Mouse (Mus musculus) forebrain, embryonic 15.5 days (tissue): ENCODE results near the gene Dbil5. TPM values are rescaled to one million over a fixed set of nuclear protein-coding genes. Genes with fewer than 3 reads are reported as not detected.

Experiments
- ATAC-seq: fragments of 200-750 bp; cut with Nextera tagmentation; replicated peaks from 2 replicates; pipeline ENCODE4 v1.8.0; 2017; ENCODE audit warnings: mild to moderate bottlenecking, moderate TSS enrichment, moderate library complexity
- H3K27ac ChIP-seq: fragments of 300-500 bp; sonication (generic); replicated peaks from 2 replicates; pipeline ENCODE4 v1.5.1; 2015; ENCODE audit warnings: mild to moderate bottlenecking, inconsistent platforms
- H3K27me3 ChIP-seq: fragments of 300-500 bp; sonication (generic); 2 replicates; pipeline ENCODE4 v1.6.1; 2015; ENCODE audit warnings: inconsistent platforms
- H3K36me3 ChIP-seq: fragments of 300-500 bp; sonication (generic); 2 replicates; pipeline ENCODE4 v1.6.1; 2015; ENCODE audit warnings: mild to moderate bottlenecking, inconsistent platforms
- H3K4me1 ChIP-seq: fragments of 300-500 bp; sonication (generic); 2 replicates; pipeline ENCODE4 v1.6.1; 2015; ENCODE audit warnings: inconsistent platforms
- H3K4me2 ChIP-seq: fragments of 300-500 bp; sonication (generic); replicated peaks from 2 replicates; pipeline ENCODE4 v1.6.1; 2015; ENCODE audit warnings: mild to moderate bottlenecking, inconsistent platforms
- H3K4me3 ChIP-seq: fragments of 300-500 bp; sonication (generic); 2 replicates; pipeline ENCODE4 v1.5.1; 2015; ENCODE audit warnings: mild to moderate bottlenecking, inconsistent platforms
- H3K9ac ChIP-seq: fragments of 300-500 bp; sonication (generic); replicated peaks from 2 replicates; pipeline ENCODE4 v1.6.1; 2015; ENCODE audit warnings: mild to moderate bottlenecking, inconsistent platforms
- H3K9me3 ChIP-seq: fragments of 300-500 bp; sonication (generic); 2 replicates; pipeline ENCODE4 v1.6.1; 2016; ENCODE audit warnings: inconsistent platforms
- WGBS: fragments of 180-500 bp; shearing (Covaris S2); methylation state at CpG from one replicate; pipeline ENCODE4 v1.1.7; 2015; ENCODE audit warnings: mixed read lengths; 5-methylcytosine and 5-hydroxymethylcytosine counted together
- polyA plus RNA-seq: library from polyadenylated mRNA; unstranded; fragments of >200 nt; fragmentation: Nextera tagmentation; extraction: Ambion mirVana; gene quantifications from 2 replicates; pipeline ENCODE4 v1.2.1, GENCODE M21; 2015

Dbil5 gene
- polyA plus RNA-seq, 1 experiment from 2014 or later: not detected

DNA sequence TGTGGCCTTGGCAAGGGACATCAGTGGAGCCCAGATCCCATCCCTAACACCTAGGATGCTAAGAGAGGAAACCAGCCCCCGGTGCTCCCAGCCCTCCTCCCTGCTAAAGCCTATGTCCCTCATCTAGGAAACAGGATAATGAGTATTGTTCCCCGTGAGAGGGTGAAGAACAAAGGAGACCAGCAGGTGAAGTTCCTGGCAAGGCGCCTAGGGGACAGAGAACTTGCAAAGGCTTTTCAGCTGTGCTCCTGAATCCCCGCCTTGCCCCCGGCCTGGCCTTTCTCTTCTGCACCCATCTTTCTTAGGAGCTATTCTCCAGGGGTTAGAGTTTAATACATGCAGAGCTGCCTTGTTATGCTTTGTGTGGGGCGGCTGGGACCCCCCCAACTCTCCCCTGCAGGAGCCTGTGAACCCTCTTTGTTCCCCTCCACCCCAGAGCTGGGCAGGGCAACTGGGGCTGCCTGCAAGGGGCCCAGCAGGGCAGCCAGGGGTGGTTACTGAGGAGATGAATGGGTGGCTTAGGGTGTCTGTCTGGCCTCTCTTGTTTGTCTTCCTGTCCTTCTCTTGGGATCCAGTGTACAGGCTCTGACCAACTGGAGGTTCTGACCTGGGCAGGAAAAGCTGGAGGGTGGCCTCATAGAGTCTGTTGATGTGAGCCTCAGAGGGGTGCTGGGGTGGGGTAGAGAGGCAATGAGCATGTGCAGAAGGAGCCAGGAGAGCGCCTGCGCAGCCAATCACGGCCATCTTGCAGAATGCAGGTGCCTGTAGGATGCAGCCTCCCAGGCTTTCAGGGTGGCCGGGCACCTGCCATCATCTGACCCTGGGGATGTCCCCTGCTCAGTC, 43.0 kb downstream of the Dbil5 start:
- no peaks in the 10 kb centered on the region for H3K9me3 ChIP-seq
- H3K4me2 ChIP-seq: no peak overlapping the region
- peaks cover 29% of the 10 kb centered on the region for H3K4me1 ChIP-seq
- H3K4me3 ChIP-seq: no peak overlapping the region
- ATAC-seq: 0 out of 2 replicates have a peak, but pooled peaks have one; percentile 38
- H3K9ac ChIP-seq: no peak overlapping the region
- WGBS: 35% methylated on average over 10 of the region's 10 CpGs
- H3K27me3 ChIP-seq: no peaks in the 10 kb centered on the region
- no peak overlapping the region for H3K27ac ChIP-seq
- H3K36me3 ChIP-seq: no peaks in the 10 kb centered on the region

DNA sequence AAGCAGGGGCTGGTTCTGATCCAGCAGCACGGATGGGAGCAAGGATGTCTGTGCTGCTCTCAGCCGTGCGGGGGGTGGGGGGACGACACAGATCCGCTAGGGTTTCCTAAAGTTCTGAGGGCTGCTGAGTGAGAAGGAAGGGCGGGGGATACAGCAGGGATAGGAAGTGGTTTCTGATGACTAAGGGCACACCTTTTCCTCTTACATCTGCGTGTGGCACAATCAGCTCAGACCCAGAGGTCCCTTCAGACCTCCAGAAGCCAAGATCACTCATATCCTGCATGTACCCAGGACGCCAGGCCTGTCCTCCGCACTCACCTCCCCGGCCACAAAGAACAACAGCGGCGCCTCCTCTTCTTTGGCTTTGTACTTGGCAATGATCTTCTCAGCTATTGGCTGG, 43.8 kb downstream of the Dbil5 start:
- Histone ChIP-seq H3K4me2 (no peak overlapping the region), H3K9ac (no peak overlapping the region), H3K27me3 (no peaks in the 10 kb centered on the region), H3K4me1 (peaks cover 23% of the 10 kb centered on the region), H3K4me3 (no peak overlapping the region), H3K27ac (no peak overlapping the region), H3K9me3 (no peaks in the 10 kb centered on the region), H3K36me3 (no peaks in the 10 kb centered on the region)
- ATAC-seq: no peak
- WGBS: 70% methylated on average over 12 of the region's 12 CpGs

GRCm38 (mm10) chr11:76262611-76263351, 45.4 kb downstream of the Dbil5 start:
- Histone ChIP-seq H3K4me1 (peaks cover 26% of the 10 kb centered on the region), H3K9me3 (no peaks in the 10 kb centered on the region), H3K9ac (no peak overlapping the region), H3K4me3 (no peak overlapping the region), H3K4me2 (peak overlapping the region; percentile 10; the same call in 1 of the 2 replicates), H3K27ac (no peak overlapping the region), H3K36me3 (no peaks in the 10 kb centered on the region), H3K27me3 (no peaks in the 10 kb centered on the region)
- no peak for ATAC-seq
- 17% methylated on average over 19 of the region's 19 CpGs for WGBS

GRCm38 (mm10) chr11:76267550-76267949, 50.1 kb downstream of the Dbil5 start:
- WGBS: 25% methylated on average over 7 of the region's 7 CpGs
- H3K27ac ChIP-seq: peak overlapping the region; percentile 48
- no peak for ATAC-seq
- no peak overlapping the region for H3K4me3 ChIP-seq
- H3K4me1 ChIP-seq: peaks cover 19% of the 10 kb centered on the region
- no peak overlapping the region for H3K9ac ChIP-seq
- no peaks in the 10 kb centered on the region for H3K36me3 ChIP-seq
- no peaks in the 10 kb centered on the region for H3K27me3 ChIP-seq
- no peaks in the 10 kb centered on the region for H3K9me3 ChIP-seq
- H3K4me2 ChIP-seq: no peak overlapping the region

DNA sequence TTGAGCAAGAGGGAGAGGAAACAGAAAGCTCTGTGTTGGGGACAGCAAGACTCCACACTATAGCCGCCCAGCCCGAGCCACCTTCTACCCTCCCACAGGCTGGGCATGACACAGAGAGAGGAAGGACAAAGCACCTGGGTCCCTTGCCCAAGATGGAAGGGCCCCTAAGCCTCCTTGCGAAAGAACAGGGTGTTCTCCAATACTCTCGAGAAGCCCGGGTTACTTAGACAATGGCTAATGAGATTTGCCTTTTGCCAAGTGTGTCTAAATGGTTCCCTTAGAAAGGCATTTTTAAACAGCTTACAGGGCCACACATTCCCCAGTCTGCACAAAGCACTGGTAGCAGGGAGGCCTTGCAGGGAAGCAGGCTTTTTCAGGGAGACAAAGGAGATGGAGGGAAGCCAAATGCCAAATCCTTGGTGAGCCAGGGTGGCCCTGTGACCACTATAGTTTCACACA, 50.6 kb downstream of the Dbil5 start:
- H3K9me3 ChIP-seq: no peaks in the 10 kb centered on the region
- H3K4me3 ChIP-seq: no peak overlapping the region
- peak overlapping the region; percentile 48 for H3K27ac ChIP-seq
- H3K4me1 ChIP-seq: peaks cover 15% of the 10 kb centered on the region
- peak; percentile 63 for ATAC-seq
- H3K4me2 ChIP-seq: no peak overlapping the region
- no peak overlapping the region for H3K9ac ChIP-seq
- H3K27me3 ChIP-seq: no peaks in the 10 kb centered on the region
- WGBS: 7% methylated on average over 5 of the region's 5 CpGs
- H3K36me3 ChIP-seq: no peaks in the 10 kb centered on the region

Other genes with a start within 250 kb of the Dbil5 start
- gene 1700016K19Rik, start 217.7 kb upstream of the Dbil5 start, polyA plus RNA-seq: 2.1 and 4.1 TPM in 2 replicates
- 5.9 and 6.1 TPM in 2 replicates for gene Rflnb, start 189.8 kb upstream of the Dbil5 start, polyA plus RNA-seq
- gene Vps53, start 38.0 kb upstream of the Dbil5 start, polyA plus RNA-seq: 66.6 and 67.6 TPM in 2 replicates
- 20.2 TPM in 2 replicates for gene Fam57a, start 37.9 kb upstream of the Dbil5 start, polyA plus RNA-seq
- 18.1 and 18.7 TPM in 2 replicates for gene Gemin4, start 56 bp downstream of the Dbil5 start, polyA plus RNA-seq
- gene Mrm3, start 26.1 kb downstream of the Dbil5 start, polyA plus RNA-seq: 20.2 and 22.2 TPM in 2 replicates
- 118 and 120 TPM in 2 replicates for gene Glod4, start 26.1 kb downstream of the Dbil5 start, polyA plus RNA-seq
- 15.4 and 19.9 TPM in 2 replicates for gene Nxn, start 181.5 kb downstream of the Dbil5 start, polyA plus RNA-seq
- gene Timm22, start 189.3 kb downstream of the Dbil5 start, polyA plus RNA-seq: 93.3 and 106 TPM in 2 replicates